Mouse (Mus musculus): Measurements from ENCODE around the gene Acad12. TPM values are rescaled to one million over a fixed set of nuclear protein-coding genes. Genes with fewer than 3 reads are reported as not detected.

The Acad12 gene
- polyA plus RNA-seq, 1 experiment: 2.6 TPM

DNA sequence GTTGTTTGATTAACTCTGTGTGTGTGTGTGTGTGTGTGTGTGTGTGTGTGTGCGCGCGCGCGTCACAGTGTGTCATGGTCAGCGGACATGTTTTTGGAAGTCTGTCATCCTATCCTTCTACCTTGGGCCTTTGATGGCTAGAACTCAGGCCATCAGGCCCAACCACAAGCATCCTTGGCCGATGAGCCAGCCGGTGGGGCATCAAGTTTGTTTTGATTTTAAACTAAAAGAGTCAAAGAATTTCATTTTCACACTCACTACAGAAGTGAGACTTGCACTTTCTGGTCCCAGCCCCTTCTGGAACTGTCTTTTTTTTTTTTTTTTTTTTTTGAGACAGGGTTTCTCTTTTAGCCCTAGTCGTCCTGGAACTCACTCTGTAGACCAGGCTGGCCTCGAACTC, 33.7 kb downstream of the Acad12 start:
- peaks cover 89% of the 10 kb centered on the region for H3K4me1 ChIP-seq
- no peaks in the 10 kb centered on the region for H3K27me3 ChIP-seq (replicated peaks)

DNA sequence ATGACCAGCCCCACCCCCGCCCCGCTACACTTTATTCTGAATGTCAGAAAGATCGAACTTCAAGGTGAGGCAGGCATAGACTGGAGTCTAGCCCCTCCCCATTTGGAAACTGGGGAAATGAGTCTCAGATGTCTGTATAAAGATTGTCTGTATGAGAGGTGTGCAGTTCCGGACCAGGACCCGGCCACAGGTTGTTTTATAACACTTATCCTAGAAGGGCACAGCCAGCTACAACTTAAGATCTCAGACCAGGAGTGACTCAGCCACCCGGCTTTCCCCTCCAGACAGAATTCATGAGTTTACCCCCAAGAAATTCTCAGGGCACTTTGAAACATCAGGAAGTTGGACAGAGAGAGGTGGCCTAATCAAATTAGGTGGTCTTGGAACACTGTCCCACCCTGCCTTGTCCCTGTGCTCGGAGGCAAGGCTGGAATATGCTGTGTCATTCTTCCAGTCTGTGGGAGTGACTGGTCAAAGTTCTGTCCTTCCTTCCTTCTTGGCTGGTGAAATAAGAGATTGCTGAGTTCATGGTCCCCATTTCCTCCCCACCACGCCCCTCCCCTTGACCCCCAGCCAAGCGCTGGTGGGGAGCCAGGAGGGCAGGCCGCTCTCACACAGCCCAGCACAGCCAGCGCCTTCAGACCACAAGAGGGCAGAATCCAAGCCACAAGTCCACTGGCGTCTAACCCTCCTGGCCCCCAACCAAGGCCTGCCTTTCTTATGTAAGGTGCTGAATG, 34.8 kb downstream of the Acad12 start:
- Histone ChIP-seq H3K9me3 (no peaks in the 10 kb centered on the region), H3K4me3 (replicated peaks) (peak overlapping the region; percentile 89), H3K36me3 (replicated peaks; ENCODE audit: low read length) (peaks cover 59% of the 10 kb centered on the region), H3K4me1 (peaks cover 80% of the 10 kb centered on the region), H3K27me3 (replicated peaks) (no peaks in the 10 kb centered on the region)
- TF ChIP-seq FLI1 (IDR thresholded peaks at IDR 0.05; ENCODE audit: low read length) (0 out of 2 replicates have a peak, but pooled peaks have one; percentile 39), GATA1 (IDR thresholded peaks at IDR 0.05; ENCODE audit: borderline replicate concordance, low read length) (no peak)

More for the DNA sequence above, 33.7 kb downstream of the Acad12 start:
- H3K4me3 ChIP-seq (replicated peaks): no peak overlapping the region
- H3K36me3 ChIP-seq (replicated peaks; ENCODE audit: low read length): peaks cover 57% of the 10 kb centered on the region
- H3K9me3 ChIP-seq: no peaks in the 10 kb centered on the region
- TF ChIP-seq FLI1 (IDR thresholded peaks at IDR 0.05; ENCODE audit: low read length) (no peak), GATA1 (IDR thresholded peaks at IDR 0.05; ENCODE audit: borderline replicate concordance, low read length) (no peak)

DNA sequence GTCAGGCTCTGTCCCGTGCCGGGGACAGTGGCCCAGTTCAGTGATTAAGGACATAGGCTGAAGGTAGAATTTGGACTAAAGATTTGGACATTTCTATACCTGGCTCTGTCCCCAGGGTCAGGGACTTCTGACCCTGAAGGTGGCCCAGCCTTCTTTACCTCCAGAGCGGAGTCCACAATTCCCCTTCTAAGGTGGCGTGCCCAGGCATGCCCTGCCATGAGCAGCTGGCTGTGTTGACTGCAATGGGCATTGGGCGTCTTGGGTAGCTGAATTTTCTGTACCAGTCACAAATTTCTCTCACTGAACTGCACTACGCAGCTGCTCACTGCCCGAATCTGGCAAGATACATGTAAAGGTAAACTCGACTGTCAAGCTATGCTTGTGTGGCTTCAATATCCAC, 36.8 kb downstream of the Acad12 start:
- H3K4me1 ChIP-seq: peaks cover 64% of the 10 kb centered on the region
- no peaks in the 10 kb centered on the region for H3K27me3 ChIP-seq (replicated peaks)
- no peaks in the 10 kb centered on the region for H3K9me3 ChIP-seq
- no peak overlapping the region for H3K4me3 ChIP-seq (replicated peaks)
- peaks cover 62% of the 10 kb centered on the region for H3K36me3 ChIP-seq (replicated peaks; ENCODE audit: low read length)
- no peak for TF ChIP-seq GATA1 (IDR thresholded peaks at IDR 0.05; ENCODE audit: borderline replicate concordance, low read length)
- TF ChIP-seq FLI1 (IDR thresholded peaks at IDR 0.05; ENCODE audit: low read length): no peak

DNA sequence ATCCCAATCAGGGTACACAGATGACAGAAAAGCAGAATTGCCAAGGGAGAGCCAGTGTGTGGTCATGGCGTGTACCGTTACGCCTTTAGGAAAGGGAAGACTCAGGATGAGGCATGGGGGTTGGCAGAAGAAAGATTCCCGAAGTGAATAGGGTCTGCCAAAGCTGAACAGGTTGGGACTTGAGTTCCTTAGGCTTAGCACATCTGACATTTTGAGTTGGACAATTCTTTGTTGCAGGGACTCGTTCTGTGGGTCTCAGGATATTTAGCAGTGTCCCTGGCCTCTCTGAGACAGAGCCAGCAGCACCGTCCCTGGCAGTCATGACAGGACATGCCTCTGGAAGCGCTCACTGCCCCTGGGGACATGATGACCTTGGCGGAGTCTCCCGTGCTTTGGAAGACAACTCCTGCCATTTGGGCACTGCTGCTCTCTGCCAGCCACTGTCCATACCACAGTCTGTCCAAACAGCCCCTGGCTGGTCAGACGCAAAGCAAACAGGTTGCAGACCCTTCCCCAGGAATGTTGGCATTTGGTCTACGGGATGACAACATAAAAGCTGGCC, 41.7 kb downstream of the Acad12 start:
- H3K9me3 ChIP-seq: no peaks in the 10 kb centered on the region
- peaks cover 24% of the 10 kb centered on the region for H3K4me1 ChIP-seq
- H3K36me3 ChIP-seq (replicated peaks; ENCODE audit: low read length): peaks cover 100% of the 10 kb centered on the region
- no peaks in the 10 kb centered on the region for H3K27me3 ChIP-seq (replicated peaks)
- no peak overlapping the region for H3K4me3 ChIP-seq (replicated peaks)
- TF ChIP-seq FLI1 (IDR thresholded peaks at IDR 0.05; ENCODE audit: low read length): no peak
- no peak for TF ChIP-seq GATA1 (IDR thresholded peaks at IDR 0.05; ENCODE audit: borderline replicate concordance, low read length)

DNA sequence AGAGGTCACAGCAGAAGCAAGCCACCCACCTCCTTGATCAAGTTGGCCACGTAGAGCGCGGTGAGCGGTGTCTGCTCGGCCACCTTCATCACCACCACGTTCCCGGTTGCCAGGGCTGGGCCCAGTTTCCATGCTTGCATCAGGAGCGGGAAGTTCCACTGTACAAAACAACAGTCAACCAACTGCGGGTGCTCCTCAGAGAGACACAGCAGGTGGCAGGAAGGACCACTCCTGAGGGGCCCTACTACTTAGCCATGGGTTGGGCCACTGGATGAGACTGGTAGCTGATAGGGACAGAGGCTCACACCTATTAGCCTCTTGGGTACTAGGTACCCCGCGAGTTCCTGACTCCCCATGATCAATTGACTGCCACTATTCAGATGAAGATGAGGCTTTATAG, 42.9 kb downstream of the Acad12 start:
- TF ChIP-seq FLI1 (IDR thresholded peaks at IDR 0.05; ENCODE audit: low read length) (no peak), GATA1 (IDR thresholded peaks at IDR 0.05; ENCODE audit: borderline replicate concordance, low read length) (no peak)
- H3K36me3 ChIP-seq (replicated peaks; ENCODE audit: low read length): peaks cover 100% of the 10 kb centered on the region
- H3K9me3 ChIP-seq: no peaks in the 10 kb centered on the region
- H3K4me1 ChIP-seq: peaks cover 12% of the 10 kb centered on the region
- no peak overlapping the region for H3K4me3 ChIP-seq (replicated peaks)
- no peaks in the 10 kb centered on the region for H3K27me3 ChIP-seq (replicated peaks)

DNA sequence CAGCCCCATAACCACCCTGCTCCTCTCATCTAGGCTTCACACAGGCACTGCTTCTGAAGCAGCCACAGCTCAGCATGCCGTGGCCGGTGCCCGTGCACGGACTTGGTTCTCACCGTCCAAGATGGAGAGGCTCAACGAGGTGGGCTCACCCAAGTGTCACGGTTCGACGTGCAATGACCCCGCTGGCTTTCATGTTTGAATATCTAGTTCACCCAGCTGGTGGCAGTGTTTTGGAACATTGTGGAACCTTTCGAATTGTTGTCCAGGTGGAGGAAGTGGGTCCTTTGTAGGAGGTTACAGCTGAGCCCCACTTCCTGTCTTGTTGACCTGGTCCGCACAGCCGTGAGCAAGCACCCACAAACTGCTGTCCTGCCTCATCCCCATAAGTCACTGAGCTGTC, 44.6 kb downstream of the Acad12 start:
- no peak for TF ChIP-seq FLI1 (IDR thresholded peaks at IDR 0.05; ENCODE audit: low read length)
- TF ChIP-seq GATA1 (IDR thresholded peaks at IDR 0.05; ENCODE audit: borderline replicate concordance, low read length): no peak
- H3K4me1 ChIP-seq: peaks cover 11% of the 10 kb centered on the region
- H3K36me3 ChIP-seq (replicated peaks; ENCODE audit: low read length): peaks cover 100% of the 10 kb centered on the region
- no peaks in the 10 kb centered on the region for H3K27me3 ChIP-seq (replicated peaks)
- no peaks in the 10 kb centered on the region for H3K9me3 ChIP-seq
- no peak overlapping the region for H3K4me3 ChIP-seq (replicated peaks)

DNA sequence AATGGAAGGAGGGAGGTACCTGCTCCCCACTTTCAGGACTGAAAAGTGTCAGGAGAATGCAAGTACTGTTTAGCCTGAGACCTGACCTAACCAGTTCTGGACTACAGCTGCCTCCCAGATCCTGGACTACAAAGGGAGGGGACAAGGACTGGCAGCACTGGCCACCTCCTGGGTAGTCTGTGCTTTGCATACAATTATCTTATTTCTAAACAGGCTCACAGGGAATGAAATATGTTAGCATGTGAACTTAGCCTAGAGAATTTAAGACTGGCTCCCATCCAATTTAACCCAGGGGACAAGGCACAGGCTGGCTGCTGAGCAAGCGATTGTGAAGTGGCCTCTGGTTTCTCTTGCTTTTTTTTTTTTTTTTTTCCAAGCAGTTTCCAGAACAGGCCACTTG, 48.0 kb downstream of the Acad12 start:
- Histone ChIP-seq H3K36me3 (replicated peaks; ENCODE audit: low read length) (peaks cover 99% of the 10 kb centered on the region), H3K4me3 (replicated peaks) (no peak overlapping the region), H3K4me1 (0 out of 2 replicates have a peak, but pooled peaks cover 1% of the 10 kb centered on the region), H3K27me3 (replicated peaks) (no peaks in the 10 kb centered on the region), H3K9me3 (no peaks in the 10 kb centered on the region)
- TF ChIP-seq GATA1 (IDR thresholded peaks at IDR 0.05; ENCODE audit: borderline replicate concordance, low read length): no peak
- no peak for TF ChIP-seq FLI1 (IDR thresholded peaks at IDR 0.05; ENCODE audit: low read length)

DNA sequence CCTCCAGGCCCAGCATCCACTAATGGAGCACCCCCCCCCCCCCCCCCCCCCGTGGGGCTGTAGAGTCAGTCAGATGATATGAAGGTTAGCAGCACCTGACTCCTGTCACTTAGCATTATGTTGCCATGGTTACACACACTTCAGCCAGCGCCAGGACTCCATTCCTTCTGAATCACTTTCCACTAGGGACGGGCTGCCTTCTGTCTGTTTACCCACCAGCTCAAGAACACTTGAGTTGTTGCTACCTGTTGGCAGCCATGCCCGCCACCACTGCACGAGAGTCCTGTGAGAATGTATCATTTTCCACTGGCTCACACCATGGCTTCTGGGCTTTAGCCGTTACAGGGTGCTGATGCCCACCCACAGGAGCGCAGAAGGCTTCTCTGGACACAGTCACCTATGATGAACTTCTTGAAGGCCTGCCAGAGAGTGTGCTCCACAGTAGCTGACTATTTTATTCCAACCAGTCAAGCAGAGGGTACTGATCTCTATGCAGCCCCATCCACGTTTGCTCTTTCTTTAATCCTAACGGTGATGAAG, 48.8 kb downstream of the Acad12 start:
- peaks cover 91% of the 10 kb centered on the region for H3K36me3 ChIP-seq (replicated peaks; ENCODE audit: low read length)
- no peak overlapping the region for H3K4me3 ChIP-seq (replicated peaks)
- no peaks in the 10 kb centered on the region for H3K9me3 ChIP-seq
- TF ChIP-seq FLI1 (IDR thresholded peaks at IDR 0.05; ENCODE audit: low read length) (no peak), GATA1 (IDR thresholded peaks at IDR 0.05; ENCODE audit: borderline replicate concordance, low read length) (no peak)
- no peaks in the 10 kb centered on the region for H3K27me3 ChIP-seq (replicated peaks)
- H3K4me1 ChIP-seq: peaks cover 6% of the 10 kb centered on the region

DNA sequence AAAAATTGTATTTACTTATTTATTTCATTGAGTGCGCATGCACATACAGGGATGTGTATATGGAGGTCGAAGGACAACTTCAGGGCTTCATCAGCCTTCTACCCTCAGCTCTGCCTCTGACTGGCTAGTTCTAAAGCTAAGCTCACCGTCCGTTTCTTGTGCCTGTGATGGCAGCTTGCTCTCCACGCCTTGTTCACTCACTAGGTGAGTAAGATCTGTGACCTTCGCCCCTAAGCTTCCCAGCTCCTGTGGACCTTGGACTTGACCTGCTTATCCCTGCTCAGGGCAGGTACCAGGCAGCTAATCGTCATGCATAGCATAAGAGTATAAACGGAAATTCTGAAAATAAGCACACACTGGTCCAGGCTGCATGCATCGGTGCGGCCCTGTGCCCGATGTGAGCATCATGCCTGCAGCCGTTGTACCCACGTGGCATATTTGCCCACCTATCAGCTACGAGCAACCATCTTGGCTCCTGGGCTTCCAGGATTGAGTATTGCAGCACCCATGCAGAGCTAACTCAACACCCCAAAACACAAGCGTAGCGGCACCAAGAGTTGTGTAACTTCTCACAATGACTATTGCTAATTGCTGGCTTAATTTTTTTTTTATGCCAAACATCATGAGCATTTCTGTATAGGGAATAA, 52.6 kb downstream of the Acad12 start:
- Histone ChIP-seq H3K27me3 (replicated peaks) (no peaks in the 10 kb centered on the region), H3K4me3 (replicated peaks) (no peak overlapping the region), H3K36me3 (replicated peaks; ENCODE audit: low read length) (peaks cover 53% of the 10 kb centered on the region), H3K4me1 (peaks cover 14% of the 10 kb centered on the region), H3K9me3 (no peaks in the 10 kb centered on the region)
- TF ChIP-seq FLI1 (IDR thresholded peaks at IDR 0.05; ENCODE audit: low read length) (no peak), GATA1 (IDR thresholded peaks at IDR 0.05; ENCODE audit: borderline replicate concordance, low read length) (no peak)

DNA sequence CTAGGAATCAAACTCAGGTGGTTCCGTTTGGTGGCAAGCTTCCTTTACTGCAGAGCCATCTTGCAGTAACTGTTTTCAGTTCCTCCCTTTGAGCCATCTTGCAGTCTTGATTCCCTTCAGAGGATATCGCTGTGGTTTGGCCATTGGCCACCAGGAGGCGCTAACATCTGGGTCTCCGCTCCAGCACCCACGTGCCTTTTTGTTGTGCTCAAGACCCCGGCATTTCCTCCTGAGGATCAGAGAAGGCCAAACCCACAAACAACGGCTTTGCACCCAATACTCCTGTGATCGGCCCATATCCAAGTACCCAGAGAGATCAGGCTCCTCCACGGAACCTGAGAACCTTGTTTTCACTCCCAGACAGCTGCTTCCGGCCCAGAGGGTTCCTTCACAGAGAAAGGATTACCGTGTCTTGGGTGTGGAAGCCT, 54.3 kb downstream of the Acad12 start:
- Histone ChIP-seq H3K4me1 (peaks cover 19% of the 10 kb centered on the region), H3K4me3 (replicated peaks) (peak overlapping the region; percentile 86), H3K27me3 (replicated peaks) (no peaks in the 10 kb centered on the region), H3K36me3 (replicated peaks; ENCODE audit: low read length) (peaks cover 36% of the 10 kb centered on the region), H3K9me3 (no peaks in the 10 kb centered on the region)
- TF ChIP-seq FLI1 (IDR thresholded peaks at IDR 0.05; ENCODE audit: low read length) (no peak), GATA1 (IDR thresholded peaks at IDR 0.05; ENCODE audit: borderline replicate concordance, low read length) (no peak)

Data from megakaryocyte, embryonic 14.5 days (primary cell).